Mouse (Mus musculus) cerebellum, adult 2 months (tissue): ENCODE measurements around the gene Ccdc42. TPM values are rescaled to one million over a fixed set of nuclear protein-coding genes. Genes with fewer than 3 reads are reported as not detected.

ENCODE experiments used
- DNase-seq, 2 experiments: peaks; one replicate each; pipeline ENCODE4 v3.0.0; 2021
- H3K27ac ChIP-seq: fragments of 200-500 bp; 2 replicates; pipeline ENCODE4 v1.5.1; 2012; ENCODE audit warnings: low read length, control low read depth, inconsistent platforms; ENCODE audit not compliant: insufficient read depth
- H3K27me3 ChIP-seq: fragments of 200-500 bp; 2 replicates; pipeline ENCODE4 v1.6.1; 2012; ENCODE audit warnings: inconsistent platforms, mild to moderate bottlenecking, low read length, moderate library complexity; ENCODE audit not compliant: control insufficient read depth, insufficient read depth
- H3K4me1 ChIP-seq: fragments of 200-500 bp; 2 replicates; pipeline ENCODE4 v1.6.1; 2011; ENCODE audit warnings: low read length; ENCODE audit not compliant: control insufficient read depth, insufficient read depth
- H3K4me3 ChIP-seq: fragments of 200-500 bp; replicated peaks from 2 replicates; pipeline ENCODE3; 2011; ENCODE audit warnings: mild to moderate bottlenecking, low read depth, low read length, control low read depth; ENCODE audit not compliant: insufficient read depth
- CTCF ChIP-seq: fragments of 200-500 bp; IDR thresholded peaks from 2 replicates; pipeline ENCODE4 v1.5.1; 2011; ENCODE audit warnings: low read depth, mild to moderate bottlenecking, control low read depth, low read length, moderate library complexity, borderline replicate concordance; ENCODE audit not compliant: insufficient read depth
- POLR2A ChIP-seq: fragments of 200-500 bp; IDR thresholded peaks from 2 replicates; pipeline ENCODE4 v1.6.1; 2011; ENCODE audit warnings: low read length, control low read depth, borderline replicate concordance; ENCODE audit not compliant: insufficient read depth
- WGBS: fragments of 180-500 bp; shearing (Covaris S2); methylation state at CpG from one replicate; pipeline ENCODE4 v1.1.7; 2018; 5-methylcytosine and 5-hydroxymethylcytosine counted together
- polyA plus RNA-seq: library from polyadenylated mRNA; depleted of rRNA; stranded (reverse); fragments of >200 nt; gene quantifications from 2 replicates; pipeline ENCODE4 v1.2.3, GENCODE M21; 2012

Ccdc42 gene
- polyA plus RNA-seq, 1 experiment, result 0.29 TPM

DNA sequence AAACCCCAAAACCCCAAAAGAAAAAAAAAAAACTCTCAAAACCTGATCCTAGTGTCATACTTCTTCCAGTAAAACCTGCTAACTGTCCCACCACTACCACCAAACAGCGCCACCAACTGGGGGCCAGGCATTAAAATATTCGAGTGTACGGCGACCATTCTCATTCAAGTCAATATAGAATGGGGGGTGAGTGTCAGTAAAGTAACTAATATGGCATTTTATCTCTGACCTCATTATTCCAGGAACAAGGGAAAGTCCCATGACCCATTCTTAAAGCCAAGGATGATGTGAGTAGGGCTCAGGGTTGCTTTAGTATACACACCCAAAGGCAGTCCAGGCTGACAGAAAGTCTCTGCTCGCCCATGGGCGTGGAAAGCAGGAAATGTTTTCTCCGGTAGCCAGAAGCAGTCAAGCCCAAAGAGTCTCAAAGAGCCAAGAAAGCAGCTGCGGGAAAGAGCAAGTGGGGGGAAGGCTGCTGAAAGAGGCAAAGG is 32.8 kb upstream of the Ccdc42 start:
- Histone ChIP-seq H3K27me3 (no peaks in the 10 kb centered on the region), H3K4me3 (no peak overlapping the region), H3K27ac (no peak overlapping the region), H3K4me1 (peaks cover 7% of the 10 kb centered on the region; the same call in 1 of the 2 replicates)
- 24% methylated on average over 8 of the region's 8 CpGs for WGBS
- no peak for TF ChIP-seq POLR2A
- peak; percentile 45; the same call in 1 of the 2 replicates for TF ChIP-seq CTCF
- no peak for DNase-seq

- peak within 1 kb of the TSS; percentile 23 for H3K4me3 ChIP-seq
- 10% methylated on average over 37 of the region's 37 CpGs for WGBS
- DNase-seq, result peak; percentile 31 to 48
These were observed 30.8 kb upstream of the Ccdc42 start, which contains the start of gene Mfsd6l for GRCm38 (mm10) chr11:68555918-68556584. Gene Mfsd6l (plus strand): TSS chr11:68556186.

DNA sequence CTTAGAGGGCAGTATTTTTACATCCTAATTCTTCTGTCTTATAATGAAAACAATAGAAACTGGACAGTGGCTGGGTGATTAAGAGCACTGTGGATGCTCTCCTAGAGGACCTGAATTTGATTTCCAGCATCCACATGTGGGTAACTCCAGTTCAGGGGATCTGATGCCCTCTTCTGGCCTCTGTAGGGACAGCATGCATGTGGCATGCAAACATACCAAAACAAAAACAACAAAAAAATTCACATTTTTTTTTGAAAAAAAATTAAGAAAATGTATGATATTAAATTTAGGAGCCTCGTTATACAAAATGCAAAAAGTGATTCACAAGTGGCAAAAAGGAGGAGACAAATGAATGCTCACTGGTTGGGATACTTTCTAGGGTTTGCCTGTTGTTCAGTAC is 27.3 kb upstream of the Ccdc42 start:
- Histone ChIP-seq H3K4me1 (peaks cover 23% of the 10 kb centered on the region), H3K27me3 (no peaks in the 10 kb centered on the region), H3K4me3 (no peak overlapping the region), H3K27ac (no peak overlapping the region)
- no peak for DNase-seq
- TF ChIP-seq POLR2A (no peak), CTCF (peak; percentile 16; the same call in 1 of the 2 replicates)
- WGBS, result 68% methylated on average over 1 of the region's 1 CpGs

More at GRCm38 (mm10) chr11:68555918-68556584, 30.8 kb upstream of the Ccdc42 start, which contains the start of gene Mfsd6l:
- peaks cover 7% of the 10 kb centered on the region for H3K4me1 ChIP-seq
- no peak within 1 kb of the TSS for H3K27ac ChIP-seq
- H3K27me3 ChIP-seq, result no peaks in the 10 kb centered on the region
- TF ChIP-seq POLR2A (no peak), CTCF (peak; percentile 64)

DNA sequence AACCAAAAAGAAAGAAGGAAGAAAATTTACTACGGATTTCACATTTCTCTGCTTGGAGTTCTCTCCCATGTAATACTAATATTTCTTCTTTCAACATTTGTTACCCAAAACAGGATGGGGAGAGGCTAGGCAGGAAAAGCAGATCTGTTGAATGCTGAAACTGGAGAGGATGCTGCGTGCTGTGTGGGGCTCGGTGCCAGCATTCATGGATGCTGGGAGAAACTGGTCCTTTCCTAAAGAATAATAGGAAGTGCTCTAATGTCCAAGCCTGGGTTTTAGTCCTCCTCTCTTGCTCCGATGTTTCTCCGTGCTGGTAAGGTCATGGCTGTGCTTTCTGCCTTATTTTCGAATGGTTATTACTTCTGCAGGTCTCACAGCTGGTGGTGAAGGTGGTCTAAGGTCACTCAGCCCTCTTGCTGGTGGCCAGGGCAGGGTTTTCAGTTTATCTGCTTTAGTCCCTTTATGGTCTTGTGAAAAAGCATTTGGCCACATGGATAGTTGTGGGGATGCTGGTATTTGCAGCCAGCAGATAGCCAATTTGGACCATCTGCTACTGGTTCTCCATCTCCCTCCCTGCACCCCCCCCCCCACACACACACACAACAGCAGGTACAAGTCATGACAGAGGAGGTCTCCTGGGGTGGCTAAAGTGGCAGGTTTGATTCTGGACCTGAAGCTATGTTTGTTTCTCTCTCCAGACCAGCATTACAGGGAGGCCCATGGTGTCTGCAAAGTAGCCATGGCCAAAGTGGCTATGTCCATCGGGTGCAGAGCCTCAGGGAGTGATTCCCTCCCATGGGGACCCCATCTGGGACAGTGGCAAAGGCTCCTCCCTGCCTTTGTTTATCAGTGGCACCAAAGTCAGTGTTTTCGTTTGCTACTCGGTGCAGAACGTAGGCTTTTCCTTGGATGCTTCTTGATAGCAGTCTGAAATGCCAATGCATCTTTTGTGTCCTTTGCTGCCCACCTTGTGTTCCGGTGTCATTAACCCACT is 24.6 kb upstream of the Ccdc42 start:
- Histone ChIP-seq H3K27ac (peak overlapping the region; percentile 70), H3K4me1 (peaks cover 21% of the 10 kb centered on the region), H3K4me3 (no peak overlapping the region), H3K27me3 (no peaks in the 10 kb centered on the region)
- WGBS, result 22% methylated on average over 11 of the region's 11 CpGs
- TF ChIP-seq POLR2A (no peak), CTCF (no peak)
- DNase-seq, result peak; percentile 54 to 59

DNA sequence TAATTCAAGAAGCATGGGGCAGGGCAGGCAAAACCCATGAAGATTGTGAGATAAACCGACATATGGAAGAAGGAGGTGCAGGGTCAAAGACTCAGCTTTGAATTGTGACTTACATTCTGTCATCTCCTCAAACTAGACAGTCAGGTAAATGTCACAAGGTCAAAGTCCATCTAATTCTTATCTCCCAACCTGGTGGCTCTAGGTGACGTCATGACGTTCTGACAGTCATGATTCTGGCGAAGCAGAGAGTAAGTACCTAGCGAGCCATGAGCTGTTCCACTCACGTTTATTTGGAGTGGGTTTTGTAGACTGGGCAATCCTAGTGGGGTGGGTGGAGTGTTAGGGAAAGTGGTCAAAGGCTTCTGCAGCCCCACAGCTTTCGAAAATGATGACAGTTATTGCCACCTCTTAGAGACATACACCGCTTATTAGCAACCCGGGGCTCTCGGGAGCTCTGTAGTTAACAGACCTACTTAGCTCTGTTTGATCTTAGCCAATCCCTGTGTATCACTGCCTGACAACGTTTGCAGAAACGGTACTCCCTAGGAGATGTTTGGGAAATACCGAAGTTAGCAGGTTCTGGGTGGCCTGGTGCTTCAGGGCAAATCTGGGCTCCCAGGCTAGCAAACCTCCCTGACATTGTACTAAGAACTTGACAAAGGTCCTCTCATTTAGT is 22.3 kb upstream of the Ccdc42 start:
- WGBS, result 91% methylated on average over 13 of the region's 13 CpGs
- peaks cover 17% of the 10 kb centered on the region for H3K4me1 ChIP-seq
- TF ChIP-seq POLR2A (no peak), CTCF (no peak)
- no peak overlapping the region for H3K27ac ChIP-seq
- H3K27me3 ChIP-seq, result no peaks in the 10 kb centered on the region
- no peak overlapping the region for H3K4me3 ChIP-seq
- no peak for DNase-seq

GRCm38 (mm10) chr11:68565032-68565429 is 21.8 kb upstream of the Ccdc42 start:
- Histone ChIP-seq H3K27me3 (no peaks in the 10 kb centered on the region), H3K4me1 (peaks cover 17% of the 10 kb centered on the region), H3K4me3 (no peak overlapping the region), H3K27ac (no peak overlapping the region)
- TF ChIP-seq POLR2A (no peak), CTCF (no peak)
- DNase-seq, result no peak
- WGBS, result 95% methylated on average over 3 of the region's 3 CpGs

GRCm38 (mm10) chr11:68566447-68567059 is 20.3 kb upstream of the Ccdc42 start:
- H3K4me1 ChIP-seq, result peaks cover 15% of the 10 kb centered on the region
- H3K4me3 ChIP-seq, result peak overlapping the region; percentile 70
- peak; percentile 84 for DNase-seq
- H3K27ac ChIP-seq, result no peak overlapping the region
- 12% methylated on average over 17 of the region's 17 CpGs for WGBS
- TF ChIP-seq CTCF (peak; percentile 78), POLR2A (no peak)
- no peaks in the 10 kb centered on the region for H3K27me3 ChIP-seq

- no peaks in the 10 kb centered on the region for H3K27me3 ChIP-seq
- H3K4me1 ChIP-seq, result no peaks in the 10 kb centered on the region
- no peak for TF ChIP-seq POLR2A
- no peak for TF ChIP-seq CTCF
- no peak overlapping the region for H3K27ac ChIP-seq
- DNase-seq, result no peak
- WGBS, result 88% methylated on average over 5 of the region's 5 CpGs
- H3K4me3 ChIP-seq, result no peak overlapping the region
These were observed 16.0 kb upstream of the Ccdc42 start for GRCm38 (mm10) chr11:68570861-68571260.
